Mouse (Mus musculus) myocyte (in vitro differentiated cells): ENCODE results near the gene Mvk.

Experiments
- CEBPB ChIP-seq: IDR thresholded peaks from 2 replicates; pipeline ENCODE4 v1.6.1; 2011; ENCODE audit warnings: mild to moderate bottlenecking, moderate library complexity; ENCODE audit not compliant: poor library complexity, insufficient read depth, severe bottlenecking
- E2F4 ChIP-seq: IDR thresholded peaks from one replicate; pipeline ENCODE4 v1.6.1; 2011; ENCODE audit warnings: mild to moderate bottlenecking, control low read depth, moderate library complexity; ENCODE audit not compliant: insufficient read depth
- MAX ChIP-seq: IDR thresholded peaks from one replicate; pipeline ENCODE4 v1.6.1; 2011; ENCODE audit warnings: low read depth, mild to moderate bottlenecking, control low read depth
- MYOD1 ChIP-seq, 3 experiments: IDR thresholded peaks; one replicate each; pipeline ENCODE4 v1.6.1; 2011; ENCODE audit warnings: control low read depth in 2 of 3, low read depth in 2 of 3, mild to moderate bottlenecking in 2 of 3, moderate library complexity in 1 of 3; ENCODE audit not compliant: insufficient read length in 2 of 3, control insufficient read depth in 1 of 3
- MYOG ChIP-seq, 3 experiments: IDR thresholded peaks; one replicate each; pipeline ENCODE4 v1.6.1; 2011; ENCODE audit warnings: control low read depth in 2 of 3, low read depth in 2 of 3, mild to moderate bottlenecking in 2 of 3; ENCODE audit not compliant: insufficient read length in 2 of 3, control insufficient read depth in 1 of 3, insufficient read depth in 1 of 3
- POLR2A ChIP-seq: IDR thresholded peaks from one replicate; pipeline ENCODE4 v1.6.1; 2011; ENCODE audit warnings: low read depth, mild to moderate bottlenecking, control low read depth, moderate library complexity; ENCODE audit not compliant: insufficient read length
- POLR2AphosphoS2 ChIP-seq: IDR thresholded peaks from one replicate; pipeline ENCODE4 v1.6.1; 2011; ENCODE audit warnings: low read depth, control low read depth; ENCODE audit not compliant: insufficient read length
- REST ChIP-seq: IDR thresholded peaks from one replicate; pipeline ENCODE4 v1.6.1; 2011; ENCODE audit warnings: mild to moderate bottlenecking, control low read depth, moderate library complexity; ENCODE audit not compliant: insufficient read depth, insufficient read length
- SRF ChIP-seq: IDR thresholded peaks from one replicate; pipeline ENCODE4 v1.6.1; 2011; ENCODE audit warnings: low read depth; ENCODE audit not compliant: control insufficient read depth, insufficient read length
- TCF12 ChIP-seq: IDR thresholded peaks from one replicate; pipeline ENCODE4 v1.6.1; 2011; ENCODE audit warnings: mild to moderate bottlenecking, control low read depth; ENCODE audit not compliant: poor library complexity, insufficient read depth, severe bottlenecking
- TCF3 ChIP-seq: IDR thresholded peaks from one replicate; pipeline ENCODE4 v1.6.1; 2011; ENCODE audit warnings: low read depth, control low read depth; ENCODE audit not compliant: insufficient read length
- USF1 ChIP-seq: IDR thresholded peaks from one replicate; pipeline ENCODE4 v1.6.1; 2011; ENCODE audit warnings: low read depth, mild to moderate bottlenecking, control low read depth, moderate library complexity

DNA sequence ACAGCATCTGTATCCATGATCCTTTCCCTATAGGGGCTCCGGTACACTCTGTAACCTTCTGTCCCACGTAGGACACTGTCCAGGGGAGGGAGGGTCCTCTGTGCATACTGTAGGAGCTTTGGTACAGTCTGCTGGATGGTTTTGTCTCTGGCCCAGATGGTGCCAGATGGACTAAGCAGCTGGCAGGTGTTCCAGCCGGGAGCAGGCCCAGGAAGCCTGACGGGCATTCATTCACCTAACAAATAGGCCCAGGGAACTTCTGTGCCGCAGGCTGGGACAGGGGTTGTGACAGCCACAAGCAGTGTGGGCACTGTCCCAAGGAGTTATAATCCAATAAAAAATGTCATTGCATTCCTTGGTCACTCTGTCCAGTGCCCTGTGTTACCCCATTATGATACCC lies 20.1 kb upstream of the Mvk start:
- TF ChIP-seq MAX (no peak), POLR2A (no peak), E2F4 (no peak), MYOD1 (IDR thresholded peaks at IDR 0.05; ENCODE audit: control insufficient read depth in 1 of 3, insufficient read length in 2 of 3, low read depth in 2 of 3) (no peak), USF1 (no peak), CEBPB (no peak), SRF (no peak), POLR2AphosphoS2 (no peak), TCF12 (no peak), MYOG (IDR thresholded peaks at IDR 0.05; ENCODE audit: control insufficient read depth in 1 of 3, insufficient read depth in 1 of 3, insufficient read length in 2 of 3, low read depth in 2 of 3) (no peak), REST (no peak), TCF3 (no peak)
